Mouse (Mus musculus): ENCODE results near the gene Rilpl1.
A peak's percentile ranks its signal among the peaks of the same experiment; 100 is the strongest.

- TF ChIP-seq POLR2A (IDR thresholded peaks at IDR 0.05; ENCODE audit: low read depth, low read length): peak; percentile 55
- TF ChIP-seq CTCF (IDR thresholded peaks at IDR 0.05; ENCODE audit: extremely low read depth, insufficient read depth, insufficient read length, insufficient replicate concordance): no peak
These were observed 47.6 kb upstream of the Rilpl1 start, which contains the start of the genes Eif2b1 and Gtf2h3 for GRCm38 (mm10) chr5:124578633-124579317.

Measured in spleen, adult 2 months (tissue).